Mouse (Mus musculus): ENCODE results near the gene B4galnt1. TPM values are rescaled to one million over a fixed set of nuclear protein-coding genes. Genes with fewer than 3 reads are reported as not detected.

The B4galnt1 gene
- polyA plus RNA-seq, 1 experiment from 2014 or later: 19.9 TPM

DNA sequence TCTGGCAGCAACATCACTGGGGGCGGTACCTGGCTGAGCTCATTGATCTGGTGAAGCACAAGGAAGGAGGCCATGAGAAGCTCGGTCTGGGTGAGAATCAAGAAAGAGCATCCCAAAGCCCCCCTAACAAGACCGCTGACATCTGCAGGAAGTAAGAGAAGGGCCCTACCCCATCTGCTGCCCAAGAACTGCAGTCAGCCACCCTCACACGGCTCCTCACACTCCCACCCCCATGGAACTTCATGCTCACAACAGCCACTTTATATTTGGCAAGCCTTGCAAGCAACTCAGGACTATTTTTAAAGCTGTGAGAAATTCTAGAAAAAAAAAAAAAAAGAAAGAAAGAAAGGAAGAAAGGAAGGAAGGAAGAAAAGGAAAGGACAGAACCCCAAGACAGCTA is 43.9 kb downstream of the B4galnt1 start:
- Histone ChIP-seq H3K27ac (ENCODE audit: low read depth, low read length) (no peak overlapping the region), H3K4me1 (ENCODE audit: control insufficient read depth, insufficient read depth, low read length) (peaks cover 8% of the 10 kb centered on the region), H3K27me3 (ENCODE audit: control insufficient read depth, insufficient read depth, low read length) (no peaks in the 10 kb centered on the region), H3K36me3 (ENCODE audit: control insufficient read depth, insufficient read depth, low read length) (peaks cover 2% of the 10 kb centered on the region; the same call in 1 of the 2 replicates), H3K9me3 (ENCODE audit: control insufficient read depth, low read length) (no peaks in the 10 kb centered on the region), H3K4me3 (ENCODE audit: low read depth, low read length) (no peak overlapping the region), H3K9ac (ENCODE audit: low read length) (no peak overlapping the region), H3K4me2 (ENCODE audit: low read depth) (no peak overlapping the region)
- no peak for ATAC-seq (ENCODE audit: insufficient read depth, low FRiP score, low TSS enrichment)
- DNase-seq (ENCODE audit: low spot score): no peak
- 89% methylated on average over 4 of the region's 4 CpGs for WGBS

DNA sequence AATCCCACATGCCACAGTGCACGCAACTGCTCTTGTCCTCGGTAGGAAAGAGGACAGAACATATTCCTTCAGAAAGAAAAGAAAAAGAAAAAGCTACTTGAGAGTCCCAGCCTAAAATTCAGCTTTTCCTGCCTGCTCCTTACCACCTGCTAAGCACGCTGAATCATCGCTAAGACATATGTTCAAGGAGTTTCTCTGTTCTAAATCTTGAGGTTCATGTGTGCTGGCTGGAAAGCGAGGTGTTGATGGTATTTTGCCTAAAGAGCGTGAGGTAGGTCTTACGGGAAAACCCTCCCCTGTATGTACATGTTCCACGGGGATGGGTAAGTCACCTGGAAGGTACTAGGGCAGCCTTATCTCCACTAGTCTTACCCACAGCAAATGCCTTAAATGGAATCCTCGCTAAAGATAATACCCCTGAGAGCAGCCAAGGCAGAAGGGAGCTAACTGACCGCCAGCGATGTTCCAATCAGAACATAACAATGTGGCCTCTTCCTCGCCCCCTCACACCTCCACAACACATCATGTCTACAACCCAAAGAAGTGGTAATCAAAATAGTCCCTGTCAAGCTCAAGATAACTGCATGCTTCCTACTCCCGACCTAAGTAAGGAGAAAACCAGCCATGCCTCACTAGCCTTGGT is 45.0 kb downstream of the B4galnt1 start:
- peak overlapping the region; percentile 89 for H3K4me2 ChIP-seq (ENCODE audit: low read depth)
- no peak for ATAC-seq (ENCODE audit: insufficient read depth, low FRiP score, low TSS enrichment)
- H3K36me3 ChIP-seq (ENCODE audit: control insufficient read depth, insufficient read depth, low read length): peaks cover 2% of the 10 kb centered on the region; the same call in 1 of the 2 replicates
- no peak overlapping the region for H3K27ac ChIP-seq (ENCODE audit: low read depth, low read length)
- H3K9ac ChIP-seq (ENCODE audit: low read length): peak overlapping the region; percentile 15
- no peaks in the 10 kb centered on the region for H3K9me3 ChIP-seq (ENCODE audit: control insufficient read depth, low read length)
- no peaks in the 10 kb centered on the region for H3K27me3 ChIP-seq (ENCODE audit: control insufficient read depth, insufficient read depth, low read length)
- DNase-seq (ENCODE audit: low spot score): no peak
- WGBS: 88% methylated on average over 13 of the region's 13 CpGs
- H3K4me3 ChIP-seq (ENCODE audit: low read depth, low read length): peak overlapping the region; percentile 77; the same call in 1 of the 2 replicates
- H3K4me1 ChIP-seq (ENCODE audit: control insufficient read depth, insufficient read depth, low read length): peaks cover 8% of the 10 kb centered on the region

DNA sequence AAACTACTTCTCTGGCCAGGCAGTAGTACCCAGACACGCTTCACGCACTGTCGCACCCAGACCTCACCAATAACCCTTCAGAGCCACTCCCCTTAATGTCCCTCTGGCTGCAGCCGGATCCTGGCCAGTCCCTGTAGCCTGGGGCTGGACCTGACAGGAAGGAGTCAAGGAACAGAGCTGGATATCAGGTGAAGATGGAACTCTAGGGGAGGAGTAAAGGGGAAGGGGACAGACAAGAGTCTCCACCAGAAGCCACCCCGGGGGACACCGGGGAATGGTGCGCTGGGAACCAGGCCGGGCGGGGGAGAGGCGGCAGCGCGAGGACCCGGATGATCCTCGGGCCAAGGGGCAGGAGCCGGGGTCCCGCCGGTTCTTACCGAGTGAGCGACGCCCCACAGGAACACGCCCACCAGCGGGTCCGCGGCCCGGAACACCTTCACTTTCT is 46.0 kb downstream of the B4galnt1 start:
- ATAC-seq (ENCODE audit: insufficient read depth, low FRiP score, low TSS enrichment) (peak; percentile 72), DNase-seq (ENCODE audit: low spot score) (peak; percentile 47)
- peak overlapping the region; percentile 66 for H3K9ac ChIP-seq (ENCODE audit: low read length)
- H3K27ac ChIP-seq (ENCODE audit: low read depth, low read length): no peak overlapping the region
- peak overlapping the region; percentile 89 for H3K4me2 ChIP-seq (ENCODE audit: low read depth)
- peaks cover 8% of the 10 kb centered on the region for H3K4me1 ChIP-seq (ENCODE audit: control insufficient read depth, insufficient read depth, low read length)
- 0% methylated on average over 25 of the region's 25 CpGs for WGBS
- no peaks in the 10 kb centered on the region for H3K36me3 ChIP-seq (ENCODE audit: control insufficient read depth, insufficient read depth, low read length)
- no peaks in the 10 kb centered on the region for H3K9me3 ChIP-seq (ENCODE audit: control insufficient read depth, low read length)
- H3K27me3 ChIP-seq (ENCODE audit: control insufficient read depth, insufficient read depth, low read length): no peaks in the 10 kb centered on the region
- H3K4me3 ChIP-seq (ENCODE audit: low read depth, low read length): peak overlapping the region; percentile 77

DNA sequence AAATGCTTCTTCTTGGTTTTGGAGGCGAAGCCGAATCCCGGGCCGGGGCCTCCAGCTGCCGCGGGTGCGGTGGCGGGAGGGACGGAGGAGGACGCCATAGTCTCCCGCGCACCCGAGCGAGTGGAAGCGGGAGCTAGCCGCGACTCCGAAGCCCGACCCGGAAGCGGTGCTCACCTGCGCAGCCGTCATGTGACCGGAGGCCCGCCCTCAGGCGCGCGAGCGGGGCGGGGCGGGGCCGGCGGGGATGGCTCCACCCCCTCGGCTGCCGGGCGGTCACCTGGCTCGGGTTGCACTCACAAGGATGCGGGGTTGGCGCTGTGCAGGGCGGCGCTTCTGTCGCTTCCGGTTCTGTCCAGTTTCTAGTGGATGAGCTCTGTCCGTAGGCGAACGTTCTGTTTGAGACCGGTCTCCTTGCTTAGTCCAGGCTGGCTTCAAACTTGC is 46.4 kb downstream of the B4galnt1 start, which contains the start of gene Pip4k2c:
Pip4k2c (minus strand) TSS at position 172 of the 441 bp plus-strand sequence.
- DNase-seq (ENCODE audit: low spot score) (peak; percentile 89), ATAC-seq (ENCODE audit: insufficient read depth, low FRiP score, low TSS enrichment) (peak; percentile 91)
- H3K9me3 ChIP-seq (ENCODE audit: control insufficient read depth, low read length): no peaks in the 10 kb centered on the region
- H3K4me1 ChIP-seq (ENCODE audit: control insufficient read depth, insufficient read depth, low read length): peaks cover 8% of the 10 kb centered on the region
- H3K4me3 ChIP-seq (ENCODE audit: low read depth, low read length): peak within 1 kb of the TSS; percentile 77
- no peaks in the 10 kb centered on the region for H3K27me3 ChIP-seq (ENCODE audit: control insufficient read depth, insufficient read depth, low read length)
- H3K9ac ChIP-seq (ENCODE audit: low read length): peak within 1 kb of the TSS; percentile 66
- H3K4me2 ChIP-seq (ENCODE audit: low read depth): peak within 1 kb of the TSS; percentile 89
- no peak within 1 kb of the TSS for H3K27ac ChIP-seq (ENCODE audit: low read depth, low read length)
- 0% methylated on average over 44 of the region's 47 CpGs for WGBS
- H3K36me3 ChIP-seq (ENCODE audit: control insufficient read depth, insufficient read depth, low read length): no peaks in the 10 kb centered on the region

DNA sequence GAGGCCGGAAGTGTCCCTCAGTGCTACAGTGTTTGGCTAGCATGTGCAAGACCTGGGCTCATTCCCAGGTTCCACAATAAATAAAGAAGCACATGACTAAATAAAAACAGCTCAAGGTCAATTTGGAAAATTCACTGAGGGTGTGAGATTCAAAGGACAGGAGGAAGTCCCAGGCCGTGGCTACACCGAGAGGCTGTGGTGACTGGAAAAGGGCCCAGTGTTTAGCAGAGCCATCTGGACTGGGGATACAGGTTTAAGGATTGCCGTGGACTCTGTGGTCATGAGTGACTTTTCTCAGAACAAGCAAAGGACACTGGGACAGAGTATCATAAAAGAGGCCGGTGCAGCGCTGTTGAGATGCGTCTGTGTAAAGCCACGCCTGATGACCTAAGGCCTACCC is 48.2 kb downstream of the B4galnt1 start:
- ATAC-seq (ENCODE audit: insufficient read depth, low FRiP score, low TSS enrichment) (no peak), DNase-seq (ENCODE audit: low spot score) (no peak)
- Histone ChIP-seq H3K4me3 (ENCODE audit: low read depth, low read length) (no peak overlapping the region), H3K27ac (ENCODE audit: low read depth, low read length) (no peak overlapping the region), H3K4me1 (ENCODE audit: control insufficient read depth, insufficient read depth, low read length) (peaks cover 8% of the 10 kb centered on the region), H3K9ac (ENCODE audit: low read length) (no peak overlapping the region), H3K9me3 (ENCODE audit: control insufficient read depth, low read length) (no peaks in the 10 kb centered on the region), H3K36me3 (ENCODE audit: control insufficient read depth, insufficient read depth, low read length) (no peaks in the 10 kb centered on the region), H3K27me3 (ENCODE audit: control insufficient read depth, insufficient read depth, low read length) (no peaks in the 10 kb centered on the region), H3K4me2 (ENCODE audit: low read depth) (no peak overlapping the region)
- WGBS: 94% methylated on average over 8 of the region's 8 CpGs

DNA sequence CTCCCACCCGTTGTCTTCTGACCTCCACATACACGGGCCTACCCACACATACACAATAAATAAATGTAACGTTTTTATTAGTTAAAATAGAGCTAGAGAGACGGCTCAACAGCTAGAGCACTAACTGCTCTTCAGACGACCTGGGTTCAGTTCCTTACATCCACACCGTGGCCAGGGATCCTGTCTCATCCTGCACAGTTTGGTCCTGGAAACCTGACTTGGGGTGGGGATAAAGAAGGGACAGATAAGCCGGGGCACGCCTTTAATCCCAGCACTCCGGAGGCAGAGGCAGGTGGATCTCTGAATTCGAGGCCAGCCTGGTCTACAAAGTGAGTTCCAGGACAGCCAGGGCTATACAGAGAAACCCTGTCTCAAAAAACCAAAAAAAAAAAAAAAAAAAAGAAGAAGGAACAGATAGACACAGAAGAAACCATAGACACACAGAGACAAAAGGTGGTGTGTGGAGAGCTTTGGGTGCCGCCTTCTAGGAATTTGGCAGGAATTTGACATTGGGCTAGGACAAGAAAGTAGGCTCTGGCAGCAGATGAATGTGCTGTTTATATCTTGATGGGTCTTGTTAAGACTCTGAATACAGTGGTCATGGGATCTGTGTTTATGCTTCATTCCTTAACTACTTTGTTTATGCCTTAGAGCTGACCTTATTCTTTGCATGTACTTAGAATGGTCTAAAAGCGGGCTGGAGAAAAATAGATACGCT is 48.8 kb downstream of the B4galnt1 start:
- Histone ChIP-seq H3K27ac (ENCODE audit: low read depth, low read length) (no peak overlapping the region), H3K27me3 (ENCODE audit: control insufficient read depth, insufficient read depth, low read length) (no peaks in the 10 kb centered on the region), H3K4me2 (ENCODE audit: low read depth) (no peak overlapping the region), H3K36me3 (ENCODE audit: control insufficient read depth, insufficient read depth, low read length) (no peaks in the 10 kb centered on the region), H3K9ac (ENCODE audit: low read length) (no peak overlapping the region), H3K9me3 (ENCODE audit: control insufficient read depth, low read length) (no peaks in the 10 kb centered on the region), H3K4me1 (ENCODE audit: control insufficient read depth, insufficient read depth, low read length) (peaks cover 8% of the 10 kb centered on the region), H3K4me3 (ENCODE audit: low read depth, low read length) (no peak overlapping the region)
- WGBS: 80% methylated on average over 13 of the region's 13 CpGs
- ATAC-seq (ENCODE audit: insufficient read depth, low FRiP score, low TSS enrichment) (no peak), DNase-seq (ENCODE audit: low spot score) (no peak)

DNA sequence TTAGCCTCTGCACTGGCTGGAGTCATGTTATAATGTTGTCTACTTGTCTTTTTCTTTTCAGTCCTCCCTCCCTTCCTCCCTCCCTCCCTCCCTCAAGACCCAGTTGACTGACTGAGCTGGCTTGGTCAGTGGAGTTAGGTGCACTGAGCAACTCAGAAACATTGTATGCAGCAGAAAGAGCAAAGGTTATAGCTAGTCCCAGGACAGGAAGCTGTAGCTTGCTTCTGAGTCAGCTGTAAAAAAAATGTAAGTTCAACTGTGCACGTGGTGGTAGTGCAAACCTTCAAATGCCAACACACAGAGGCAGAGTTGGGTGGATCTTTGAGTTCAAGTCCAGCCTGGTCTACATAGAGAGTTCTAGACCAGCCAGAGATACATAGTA is 49.4 kb downstream of the B4galnt1 start:
- Histone ChIP-seq H3K27me3 (ENCODE audit: control insufficient read depth, insufficient read depth, low read length) (no peaks in the 10 kb centered on the region), H3K27ac (ENCODE audit: low read depth, low read length) (no peak overlapping the region), H3K4me1 (ENCODE audit: control insufficient read depth, insufficient read depth, low read length) (peaks cover 8% of the 10 kb centered on the region), H3K36me3 (ENCODE audit: control insufficient read depth, insufficient read depth, low read length) (no peaks in the 10 kb centered on the region), H3K4me3 (ENCODE audit: low read depth, low read length) (no peak overlapping the region), H3K9me3 (ENCODE audit: control insufficient read depth, low read length) (no peaks in the 10 kb centered on the region), H3K9ac (ENCODE audit: low read length) (no peak overlapping the region), H3K4me2 (ENCODE audit: low read depth) (no peak overlapping the region)
- no peak for ATAC-seq (ENCODE audit: insufficient read depth, low FRiP score, low TSS enrichment)
- 42% methylated on average over 1 of the region's 1 CpGs for WGBS
- DNase-seq (ENCODE audit: low spot score): no peak

DNA sequence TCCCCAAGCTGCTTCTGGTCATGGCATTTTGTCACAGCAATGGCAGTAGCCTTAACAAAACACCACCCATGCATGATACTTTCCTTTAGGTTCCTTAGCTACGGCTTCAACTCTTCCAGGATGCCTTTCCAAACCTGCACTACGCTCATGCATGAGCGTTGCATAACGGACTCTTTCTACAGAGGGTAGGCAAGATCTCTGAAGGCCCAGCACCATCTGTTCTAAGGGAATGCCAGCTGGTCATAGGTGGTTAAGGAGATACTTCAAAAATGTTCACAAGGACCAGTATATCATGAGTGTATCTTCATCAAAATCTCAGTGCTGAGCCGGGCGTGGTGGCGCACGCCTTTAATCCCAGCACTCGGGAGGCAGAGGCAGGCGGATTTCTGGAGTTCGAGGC is 51.4 kb downstream of the B4galnt1 start:
- Histone ChIP-seq H3K27me3 (ENCODE audit: control insufficient read depth, insufficient read depth, low read length) (no peaks in the 10 kb centered on the region), H3K36me3 (ENCODE audit: control insufficient read depth, insufficient read depth, low read length) (no peaks in the 10 kb centered on the region), H3K9me3 (ENCODE audit: control insufficient read depth, low read length) (no peaks in the 10 kb centered on the region), H3K4me2 (ENCODE audit: low read depth) (no peak overlapping the region), H3K4me1 (ENCODE audit: control insufficient read depth, insufficient read depth, low read length) (no peaks in the 10 kb centered on the region), H3K27ac (ENCODE audit: low read depth, low read length) (no peak overlapping the region), H3K9ac (ENCODE audit: low read length) (no peak overlapping the region), H3K4me3 (ENCODE audit: low read depth, low read length) (no peak overlapping the region)
- DNase-seq (ENCODE audit: low spot score): no peak
- WGBS: 94% methylated on average over 11 of the region's 11 CpGs
- ATAC-seq (ENCODE audit: insufficient read depth, low FRiP score, low TSS enrichment): no peak

DNA sequence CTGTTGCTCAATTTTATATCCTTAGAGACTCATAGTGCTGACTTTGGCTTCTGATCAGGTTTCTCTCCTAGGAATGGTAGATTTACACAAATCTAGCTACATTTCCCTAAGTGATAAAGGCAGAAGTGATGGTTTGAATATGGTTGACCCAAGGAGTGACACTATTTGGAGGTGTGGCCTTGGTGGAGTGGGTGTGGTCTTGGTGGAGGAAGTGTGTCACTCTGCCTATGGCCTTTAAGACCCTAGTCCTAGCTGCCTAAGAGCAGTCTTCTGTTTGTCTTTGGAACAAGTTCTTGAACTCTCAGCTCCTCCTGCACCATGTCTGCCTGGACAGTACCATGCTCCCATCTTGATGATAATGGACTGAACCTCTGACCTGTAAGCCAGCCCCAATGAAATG is 52.2 kb downstream of the B4galnt1 start:
- ATAC-seq (ENCODE audit: insufficient read depth, low FRiP score, low TSS enrichment) (no peak), DNase-seq (ENCODE audit: low spot score) (no peak)
- Histone ChIP-seq H3K4me2 (ENCODE audit: low read depth) (no peak overlapping the region), H3K27ac (ENCODE audit: low read depth, low read length) (no peak overlapping the region), H3K36me3 (ENCODE audit: control insufficient read depth, insufficient read depth, low read length) (no peaks in the 10 kb centered on the region), H3K9ac (ENCODE audit: low read length) (no peak overlapping the region), H3K4me1 (ENCODE audit: control insufficient read depth, insufficient read depth, low read length) (no peaks in the 10 kb centered on the region), H3K4me3 (ENCODE audit: low read depth, low read length) (no peak overlapping the region), H3K9me3 (ENCODE audit: control insufficient read depth, low read length) (no peaks in the 10 kb centered on the region), H3K27me3 (ENCODE audit: control insufficient read depth, insufficient read depth, low read length) (no peaks in the 10 kb centered on the region)

Measured in neural tube, embryonic 11.5 days (tissue).